Mouse (Mus musculus) brown adipose tissue, adult 24 weeks (tissue): ENCODE data around the gene Smo. TPM values are rescaled to one million over a fixed set of nuclear protein-coding genes. Genes with fewer than 3 reads are reported as not detected.

ENCODE experiments used
- H3K27ac ChIP-seq: fragments of 200-500 bp; replicated peaks from 2 replicates; pipeline ENCODE4 v1.5.1; 2012; ENCODE audit warnings: low read depth, mild to moderate bottlenecking, low read length
- H3K4me1 ChIP-seq: fragments of 200-500 bp; 2 replicates; pipeline ENCODE4 v1.6.1; 2012; ENCODE audit warnings: low read length, mixed read lengths; ENCODE audit not compliant: control insufficient read depth, insufficient read depth, insufficient read length
- H3K4me3 ChIP-seq: fragments of 200-500 bp; 2 replicates; pipeline ENCODE4 v1.5.1; 2012; ENCODE audit warnings: low read depth, mild to moderate bottlenecking, low read length, moderate library complexity; ENCODE audit not compliant: insufficient read depth
- polyA plus RNA-seq: library from polyadenylated mRNA; stranded (reverse); fragments of >200 nt; gene quantifications from 2 replicates; pipeline ENCODE4 v1.2.4, GENCODE M21; 2012; ENCODE audit not compliant: missing spikeins, insufficient read depth, insufficient read length

The Smo gene
- polyA plus RNA-seq, 1 experiment: 7.6 TPM

DNA sequence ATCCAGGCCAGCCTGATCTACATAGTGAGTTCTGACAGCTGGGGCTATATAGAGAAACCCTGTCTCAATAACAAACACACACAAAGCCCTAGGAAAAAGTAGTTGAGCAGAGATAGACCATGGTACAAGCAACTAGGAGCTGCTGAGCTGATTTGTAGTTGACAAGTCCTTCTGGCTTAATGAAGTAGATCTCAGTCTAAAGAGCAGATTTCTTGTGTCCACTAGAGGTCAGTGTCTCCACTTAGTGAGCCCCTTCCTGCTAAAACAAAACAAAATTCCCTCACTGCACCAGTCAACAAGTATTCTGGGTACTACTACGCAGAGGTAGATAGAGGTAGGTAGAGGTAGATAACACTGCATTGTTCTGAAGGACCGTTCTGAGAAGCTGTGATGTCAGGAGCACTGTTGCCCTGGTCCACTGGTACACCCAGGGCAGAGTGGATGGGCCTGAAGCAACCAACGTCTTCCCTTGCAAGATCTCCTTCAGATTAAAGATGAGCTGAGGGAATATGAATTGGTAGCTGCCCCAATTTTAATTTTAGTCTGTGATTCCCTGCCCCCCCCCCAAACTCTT, 23.2 kb upstream of the Smo start:
- Histone ChIP-seq H3K27ac (no peak overlapping the region), H3K4me1 (no peaks in the 10 kb centered on the region), H3K4me3 (no peak overlapping the region)

DNA sequence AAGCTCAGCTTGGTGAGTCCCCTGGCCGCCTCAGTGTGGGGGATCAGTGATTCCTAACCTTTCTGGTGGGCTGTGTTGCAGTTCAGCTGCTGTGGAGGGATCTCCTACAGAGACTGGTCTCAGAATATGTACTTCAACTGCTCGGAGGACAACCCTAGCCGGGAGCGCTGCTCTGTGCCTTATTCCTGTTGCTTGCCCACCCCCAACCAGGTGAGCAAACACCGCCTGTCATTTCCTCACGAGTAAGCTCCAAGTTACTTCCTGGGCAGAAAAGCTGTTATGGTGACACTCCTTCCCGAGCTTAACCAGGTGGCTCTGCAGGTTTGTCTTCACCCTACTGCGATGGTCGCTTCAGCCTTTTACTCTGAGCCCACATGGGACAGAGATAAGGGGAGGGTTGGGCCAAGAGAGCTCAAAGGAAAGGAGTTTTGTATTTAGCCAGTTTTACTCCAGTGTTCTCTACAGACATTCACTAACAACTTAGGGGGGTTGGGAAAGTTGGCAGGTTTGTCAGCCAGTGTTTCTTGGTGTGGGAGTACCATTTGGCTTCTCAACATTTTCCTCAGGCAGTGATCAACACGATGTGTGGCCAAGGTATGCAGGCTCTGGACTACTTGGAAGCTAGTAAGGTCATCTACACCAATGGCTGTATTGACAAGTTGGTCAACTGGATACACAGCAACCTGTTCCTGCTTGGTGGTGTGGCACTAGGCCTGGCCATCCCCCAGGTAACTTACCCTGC, 18.5 kb upstream of the Smo start:
- H3K4me1 ChIP-seq: no peaks in the 10 kb centered on the region
- no peak overlapping the region for H3K4me3 ChIP-seq
- no peak overlapping the region for H3K27ac ChIP-seq

DNA sequence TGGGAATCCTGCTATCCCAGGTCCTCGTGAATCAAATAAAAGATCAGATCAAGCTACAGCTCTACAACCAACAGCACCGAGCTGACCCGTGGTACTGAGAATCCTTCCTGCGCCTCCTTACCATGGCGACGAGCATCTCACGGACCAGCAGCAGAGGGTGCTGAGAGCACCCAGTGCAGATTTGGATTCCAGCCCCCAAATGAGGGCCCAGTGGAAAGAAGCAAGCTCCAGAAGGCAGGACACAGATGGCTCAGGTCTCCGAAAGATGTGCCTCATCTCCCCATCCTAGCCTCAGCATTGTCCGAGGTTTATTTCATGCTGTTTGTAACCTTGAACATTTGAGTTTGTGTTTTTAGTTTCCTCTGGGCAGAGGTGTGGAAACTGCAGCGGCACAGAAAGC, 17.8 kb upstream of the Smo start:
- Histone ChIP-seq H3K4me1 (no peaks in the 10 kb centered on the region), H3K27ac (no peak overlapping the region), H3K4me3 (no peak overlapping the region)

DNA sequence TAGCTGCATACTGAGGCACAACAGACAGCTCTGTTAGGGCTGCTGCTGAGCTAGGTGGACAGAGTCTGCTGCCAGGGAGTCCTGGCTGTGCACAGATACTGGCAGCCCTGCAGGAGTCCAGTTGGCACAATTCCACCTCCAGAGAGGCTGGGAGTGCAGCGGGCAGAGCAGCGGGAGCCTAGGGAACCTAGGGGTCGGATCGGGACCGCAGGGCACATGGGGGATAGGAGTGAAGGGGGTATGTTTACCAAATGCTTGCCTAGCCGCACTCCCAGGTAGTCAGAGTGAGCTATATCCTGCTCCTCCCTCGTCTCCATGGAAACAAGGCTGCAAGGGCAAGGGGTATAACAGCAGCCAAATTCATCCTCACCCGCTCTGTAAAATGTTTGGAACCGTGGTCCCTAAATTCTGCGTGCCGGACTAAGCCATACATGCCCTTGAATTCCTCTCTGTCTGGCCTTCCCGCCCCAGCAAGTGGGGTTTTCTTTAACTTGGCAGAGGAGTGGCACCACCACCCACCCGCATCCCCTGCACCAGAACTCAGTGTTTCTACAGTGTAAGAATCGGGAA, 17.3 kb upstream of the Smo start:
- H3K4me3 ChIP-seq: no peak overlapping the region
- no peaks in the 10 kb centered on the region for H3K4me1 ChIP-seq
- no peak overlapping the region for H3K27ac ChIP-seq

DNA sequence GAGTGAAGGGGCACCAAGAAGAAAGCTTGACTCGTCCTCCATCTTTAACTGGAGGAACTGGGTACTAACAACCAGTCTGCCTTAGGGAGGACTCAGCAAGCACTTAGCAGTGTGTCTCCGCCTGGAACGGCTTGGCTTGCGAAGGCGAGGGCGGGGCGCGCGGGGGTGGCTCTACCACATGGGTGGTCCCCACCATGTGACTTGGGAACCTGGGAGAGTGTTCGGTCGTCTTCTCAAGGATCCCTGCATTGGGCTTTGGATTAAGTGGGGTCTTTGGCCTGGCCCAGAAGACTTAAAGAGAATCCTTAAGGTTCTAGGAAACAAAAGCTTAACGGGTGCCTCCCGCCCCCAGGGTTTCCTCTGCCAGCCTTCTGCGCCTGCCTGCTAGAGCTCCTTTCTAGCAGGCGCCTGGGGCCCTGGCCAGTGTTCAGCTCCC, 16.4 kb upstream of the Smo start:
- H3K4me3 ChIP-seq: peak overlapping the region; percentile 48
- H3K4me1 ChIP-seq: no peaks in the 10 kb centered on the region
- no peak overlapping the region for H3K27ac ChIP-seq

DNA sequence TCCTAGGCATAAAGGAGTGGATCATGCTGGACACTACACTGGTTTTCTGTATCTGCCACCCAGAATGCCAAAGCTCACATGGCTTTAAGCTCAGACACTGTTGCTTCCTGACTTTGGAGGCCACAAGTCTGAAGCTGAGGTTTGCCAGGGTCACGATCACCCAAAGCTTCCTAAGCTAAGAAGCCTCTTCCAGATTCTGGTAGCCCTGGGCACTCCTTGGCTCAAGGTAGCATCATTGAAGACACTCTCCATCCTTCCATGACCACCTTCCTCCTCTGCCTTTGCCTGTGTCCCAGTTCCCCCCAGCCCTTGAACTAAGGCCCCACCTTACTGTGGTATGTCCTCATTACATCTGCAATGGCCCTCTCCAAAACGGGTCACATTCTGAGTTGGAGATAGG, 13.4 kb upstream of the Smo start:
- no peak overlapping the region for H3K4me3 ChIP-seq
- no peaks in the 10 kb centered on the region for H3K4me1 ChIP-seq
- H3K27ac ChIP-seq: no peak overlapping the region

DNA sequence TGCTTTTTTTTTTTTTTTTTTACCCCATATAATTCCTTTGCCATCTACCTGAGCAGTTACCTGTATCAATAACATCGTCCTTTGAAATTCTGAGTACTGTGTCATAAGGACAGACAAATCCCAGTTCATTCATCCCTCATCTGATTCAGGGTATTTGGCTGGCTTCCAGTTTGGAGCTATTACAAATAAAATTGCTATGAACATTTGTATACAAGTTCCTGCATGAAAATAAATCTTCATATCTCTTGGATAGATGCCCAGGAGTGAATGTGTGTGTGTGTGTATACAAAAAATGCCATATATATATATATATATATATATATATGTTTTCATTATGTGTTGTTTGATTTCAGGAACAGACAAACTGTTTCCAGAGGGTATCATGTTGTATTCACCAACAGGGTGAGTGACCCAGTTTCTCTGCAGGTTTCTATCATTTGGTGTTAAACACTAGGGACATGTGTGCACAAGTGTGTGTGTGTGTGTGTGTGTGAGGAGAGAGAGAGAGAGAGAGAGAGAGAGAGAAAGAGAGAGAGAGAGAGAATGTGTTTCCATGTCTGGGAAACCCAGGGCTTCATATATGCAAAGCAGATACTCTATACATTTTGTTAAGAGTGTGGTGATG, 8.6 kb upstream of the Smo start:
- H3K4me3 ChIP-seq: no peak overlapping the region
- no peak overlapping the region for H3K27ac ChIP-seq
- H3K4me1 ChIP-seq: no peaks in the 10 kb centered on the region

DNA sequence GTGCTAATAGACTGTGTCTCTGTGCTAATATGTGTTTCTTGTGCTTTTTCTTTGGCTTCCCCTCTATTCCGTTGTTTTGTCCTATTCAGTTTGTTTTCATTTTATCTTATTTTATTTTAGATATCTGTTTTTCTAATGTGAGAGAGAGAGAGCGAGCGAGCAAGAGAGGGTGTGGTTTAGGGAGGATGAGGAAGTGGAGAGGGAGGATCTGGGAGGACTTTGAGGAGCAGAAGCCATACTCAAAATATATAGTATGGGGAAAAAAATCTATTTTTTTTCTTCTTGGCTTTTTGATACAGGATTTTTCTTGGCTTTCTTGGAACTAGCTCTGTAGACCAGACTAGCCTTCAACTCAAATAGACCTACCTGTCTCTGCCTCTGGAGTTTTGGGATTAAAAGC, 7.3 kb upstream of the Smo start:
- Histone ChIP-seq H3K4me3 (no peak overlapping the region), H3K27ac (no peak overlapping the region), H3K4me1 (no peaks in the 10 kb centered on the region)

DNA sequence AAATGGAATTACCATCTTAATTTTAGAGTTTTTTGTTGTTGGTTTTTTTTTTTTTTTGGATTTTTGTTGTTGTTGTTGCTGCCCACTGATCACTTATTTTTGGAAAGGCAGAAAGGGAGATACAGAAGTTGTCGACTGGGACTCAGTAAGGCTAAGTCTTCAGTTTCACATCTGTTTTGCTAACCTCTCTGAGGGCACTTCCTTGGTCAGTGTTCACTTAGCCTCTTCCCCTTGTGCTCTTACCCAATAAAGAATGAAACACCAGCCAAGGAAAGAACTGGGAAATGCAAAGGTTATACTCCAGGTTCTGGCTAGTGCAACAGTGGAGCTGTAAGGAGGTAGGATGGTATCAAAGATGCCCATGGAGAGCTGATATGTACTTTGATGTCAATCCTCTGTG, 5.8 kb upstream of the Smo start:
- H3K4me1 ChIP-seq: no peaks in the 10 kb centered on the region
- H3K4me3 ChIP-seq: no peak overlapping the region
- no peak overlapping the region for H3K27ac ChIP-seq

DNA sequence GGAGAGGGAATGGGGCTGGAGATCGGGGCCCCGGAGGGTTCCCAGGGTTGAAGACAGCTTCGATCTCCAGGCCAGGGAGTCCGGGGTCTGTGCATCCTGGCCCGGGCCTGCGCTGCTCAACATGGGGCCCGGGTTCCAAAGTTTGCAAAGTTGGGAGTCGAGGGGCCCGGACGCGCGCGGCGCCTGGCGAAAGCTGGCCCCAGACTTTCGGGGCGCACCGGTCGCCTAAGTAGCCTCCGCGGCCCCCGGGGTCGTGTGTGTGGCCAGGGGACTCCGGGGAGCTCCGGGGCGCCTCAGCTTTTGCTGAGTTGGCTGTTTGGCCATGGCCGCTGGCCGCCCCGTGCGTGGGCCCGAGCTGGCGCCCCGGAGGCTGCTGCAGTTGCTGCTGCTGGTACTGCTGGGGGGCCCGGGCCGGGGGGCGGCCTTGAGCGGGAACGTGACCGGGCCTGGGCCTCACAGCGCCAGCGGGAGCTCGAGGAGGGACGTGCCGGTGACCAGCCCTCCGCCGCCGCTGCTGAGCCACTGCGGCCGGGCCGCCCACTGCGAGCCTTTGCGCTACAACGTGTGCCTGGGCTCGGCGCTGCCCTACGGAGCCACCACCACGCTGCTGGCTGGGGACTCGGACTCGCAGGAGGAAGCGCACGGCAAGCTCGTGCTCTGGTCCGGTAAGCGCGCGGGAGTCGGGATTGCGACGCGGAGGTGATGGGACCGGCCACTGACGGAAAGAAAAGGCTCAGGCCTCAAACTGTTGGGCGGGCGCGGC, 567 bp downstream of the Smo start:
- no peaks in the 10 kb centered on the region; the same call in 1 of the 2 replicates for H3K4me1 ChIP-seq
- H3K4me3 ChIP-seq: peak overlapping the region; percentile 65
- no peak overlapping the region for H3K27ac ChIP-seq

DNA sequence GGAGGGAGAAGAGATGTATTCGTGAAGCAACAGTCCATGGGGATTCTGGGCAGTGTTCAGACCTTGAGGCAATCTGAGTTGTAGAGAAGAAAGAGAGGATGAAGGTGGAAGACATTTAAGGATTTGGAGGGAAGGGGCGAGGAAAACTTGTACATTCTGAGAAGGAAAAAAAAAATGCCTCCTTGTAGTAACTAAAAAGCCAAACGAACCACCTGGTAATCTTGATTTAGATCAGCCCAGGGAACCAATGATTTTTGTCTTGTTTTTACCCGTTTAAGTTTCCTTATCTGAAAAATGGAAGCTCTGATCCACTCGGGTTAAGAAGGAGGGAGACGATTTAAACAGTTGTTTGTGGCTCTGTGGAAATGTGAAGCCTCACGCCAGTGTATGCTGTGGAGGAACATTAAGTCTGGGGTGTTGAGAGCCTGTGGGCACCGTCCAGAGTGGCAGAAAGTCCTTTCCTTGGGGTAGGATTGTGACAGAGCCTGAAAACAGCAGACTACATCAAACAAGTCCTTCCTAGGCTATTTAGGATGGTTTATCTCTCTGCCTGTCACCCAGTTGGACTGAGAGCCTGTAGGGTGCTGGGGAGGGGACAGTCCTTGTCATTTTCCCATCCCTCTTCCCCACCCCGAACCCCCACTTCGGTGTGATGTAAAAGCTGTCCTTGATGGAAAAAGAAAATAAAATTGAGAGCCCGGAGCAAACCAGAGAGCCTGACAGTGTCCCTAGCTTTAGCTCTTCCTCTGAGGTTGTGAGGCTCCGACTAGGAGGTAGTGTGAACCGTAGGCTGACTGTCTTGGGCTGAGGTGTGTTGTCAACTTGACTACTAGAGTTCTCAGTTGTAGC, 1.5 kb downstream of the Smo start:
- Histone ChIP-seq H3K27ac (no peak overlapping the region), H3K4me1 (no peaks in the 10 kb centered on the region; the same call in 1 of the 2 replicates)

DNA sequence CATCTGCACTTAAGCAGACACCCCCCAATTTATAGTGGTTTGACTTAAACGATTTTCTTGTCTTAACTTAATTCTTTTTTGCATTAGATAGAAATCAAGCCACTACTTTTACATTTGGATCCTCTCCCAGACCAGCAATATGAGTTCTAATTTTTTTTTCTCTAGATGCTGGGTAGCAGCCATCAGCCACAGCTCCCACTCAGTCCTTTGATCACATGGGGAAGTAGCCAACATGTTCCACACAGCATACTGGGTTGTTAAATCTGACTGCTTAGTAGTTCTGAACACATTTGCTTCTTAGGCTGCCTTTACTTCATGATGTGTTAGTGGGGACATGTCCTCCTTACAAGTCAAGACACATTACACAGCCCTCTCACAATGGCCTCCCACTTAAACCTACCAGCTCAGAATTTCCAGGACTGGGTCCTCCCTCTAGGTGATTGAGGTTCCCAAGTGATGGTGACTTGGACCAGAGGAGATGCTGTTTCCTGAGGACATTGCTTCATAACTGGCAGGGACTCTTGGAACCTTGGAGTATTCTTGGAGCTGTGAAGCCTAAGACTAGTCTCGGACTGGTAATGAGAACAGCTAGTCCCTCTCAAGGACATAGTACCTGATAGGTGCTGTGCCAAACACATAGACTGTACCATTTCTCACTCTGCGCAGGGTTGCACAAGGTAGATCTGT, 16.3 kb downstream of the Smo start:
- Histone ChIP-seq H3K4me1 (no peaks in the 10 kb centered on the region), H3K4me3 (no peak overlapping the region), H3K27ac (no peak overlapping the region)

More for the DNA sequence above, 1.5 kb downstream of the Smo start:
- H3K4me3 ChIP-seq: peak overlapping the region; percentile 65

DNA sequence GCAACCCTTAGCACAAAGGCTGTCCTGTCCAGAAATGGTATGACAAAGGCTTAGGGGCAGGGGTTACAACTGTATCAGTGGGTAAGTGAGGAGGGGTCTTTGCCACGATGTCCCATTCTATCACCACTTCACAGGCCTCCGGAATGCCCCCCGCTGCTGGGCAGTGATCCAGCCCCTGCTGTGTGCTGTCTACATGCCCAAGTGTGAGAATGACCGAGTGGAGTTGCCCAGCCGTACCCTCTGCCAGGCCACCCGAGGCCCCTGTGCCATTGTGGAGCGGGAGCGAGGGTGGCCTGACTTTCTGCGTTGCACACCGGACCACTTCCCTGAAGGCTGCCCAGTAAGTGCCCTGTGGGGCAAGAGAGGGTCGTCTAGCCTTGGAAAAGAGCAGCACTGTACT, 18.0 kb downstream of the Smo start:
- H3K4me3 ChIP-seq: no peak overlapping the region
- H3K27ac ChIP-seq: no peak overlapping the region
- H3K4me1 ChIP-seq: no peaks in the 10 kb centered on the region

DNA sequence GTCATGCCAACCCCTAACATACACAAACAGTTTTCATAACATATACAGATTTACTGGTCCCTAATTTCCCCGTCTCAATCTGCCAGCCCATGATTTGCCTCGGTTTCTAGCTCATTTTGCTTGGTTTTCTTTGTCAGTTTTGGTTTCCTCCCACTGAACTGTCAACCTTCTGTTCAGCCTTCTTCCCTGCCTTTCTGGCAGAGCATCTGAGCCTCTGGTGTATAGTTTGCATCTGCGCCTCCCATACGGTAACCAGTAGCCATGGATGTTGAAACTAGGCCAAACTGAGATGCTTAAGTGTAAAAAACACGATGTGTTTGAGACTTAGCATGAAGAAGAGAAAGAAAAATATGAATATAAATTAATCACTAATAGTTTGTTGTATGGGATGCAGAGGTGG, 20.7 kb downstream of the Smo start:
- no peaks in the 10 kb centered on the region for H3K4me1 ChIP-seq
- no peak overlapping the region for H3K27ac ChIP-seq
- no peak overlapping the region for H3K4me3 ChIP-seq
